Mouse (Mus musculus): ENCODE measurements around the gene Galnt12. TPM values are rescaled to one million over a fixed set of nuclear protein-coding genes. Genes with fewer than 3 reads are reported as not detected.
"Not testable (repeated sequence)": the region's sequence is repeated elsewhere in the genome, so short reads cannot be mapped to it uniquely, and the experiment has no call there.

Galnt12 gene
- polyA plus RNA-seq (2016; fragmentation: Nextera tagmentation; extraction: Ambion mirVana): 1.3 and 2.2 TPM in 2 replicates

DNA sequence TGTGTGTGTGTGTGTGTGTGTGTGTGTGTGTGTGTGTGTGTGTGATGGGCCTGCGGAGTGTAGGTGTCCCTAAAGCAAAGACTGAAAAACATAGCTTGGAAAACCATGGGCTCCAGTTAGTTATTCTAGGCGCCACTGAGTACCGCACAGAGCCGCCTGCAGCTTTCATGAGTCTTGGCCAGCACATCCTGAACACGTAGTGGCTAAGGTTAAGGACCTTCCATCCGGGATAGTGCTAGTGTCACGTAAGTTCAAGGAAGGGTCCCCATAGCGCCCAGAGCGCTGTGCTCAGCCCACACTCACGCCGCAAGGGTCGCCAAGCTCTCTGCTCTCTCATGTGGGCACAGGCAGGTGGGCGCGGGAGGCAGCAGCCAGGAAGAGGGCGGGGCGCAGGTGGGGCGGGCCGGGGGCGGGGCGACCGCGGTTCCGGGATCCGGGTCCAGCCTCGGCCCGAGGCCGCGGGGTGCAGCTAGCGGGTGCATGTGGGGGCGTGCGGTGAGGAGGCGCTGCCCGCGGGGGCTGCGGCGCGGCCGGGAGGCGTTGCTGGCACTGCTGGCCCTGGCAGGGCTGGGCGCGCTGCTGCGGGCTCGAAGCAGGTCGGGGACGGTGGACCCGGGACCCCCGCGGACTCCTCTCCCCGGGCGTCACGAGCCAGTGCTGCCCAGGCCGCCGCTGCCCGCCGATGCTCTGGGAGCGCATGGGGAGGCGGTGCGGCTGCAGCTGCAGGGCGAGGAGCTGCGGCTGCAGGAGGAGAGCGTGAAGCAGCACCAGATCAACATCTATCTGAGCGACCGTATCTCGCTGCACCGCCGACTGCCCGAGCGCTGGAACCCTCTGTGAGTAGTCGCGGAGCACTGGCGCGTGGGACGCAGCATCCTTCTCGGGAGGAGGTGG lies at the start of gene Galnt12:
Gene Galnt12, plus strand, starts transcription at position 417 of the 894 bp plus-strand sequence.
- peaks cover 15% of the 10 kb centered on the region for H3K4me1 ChIP-seq
- peak; percentile 75 for DNase-seq (ENCODE audit: low spot score)
- H3K9me3 ChIP-seq: no peaks in the 10 kb centered on the region
- H3K4me3 ChIP-seq: peak within 1 kb of the TSS; percentile 89
- H3K27me3 ChIP-seq (ENCODE audit: insufficient read depth, poor library complexity, severe bottlenecking): peaks cover 72% of the 10 kb centered on the region
- WGBS: 2% methylated on average over 70 of the region's 74 CpGs
- H3K36me3 ChIP-seq: no peaks in the 10 kb centered on the region
- H3K27ac ChIP-seq: peak within 1 kb of the TSS; percentile 74

DNA sequence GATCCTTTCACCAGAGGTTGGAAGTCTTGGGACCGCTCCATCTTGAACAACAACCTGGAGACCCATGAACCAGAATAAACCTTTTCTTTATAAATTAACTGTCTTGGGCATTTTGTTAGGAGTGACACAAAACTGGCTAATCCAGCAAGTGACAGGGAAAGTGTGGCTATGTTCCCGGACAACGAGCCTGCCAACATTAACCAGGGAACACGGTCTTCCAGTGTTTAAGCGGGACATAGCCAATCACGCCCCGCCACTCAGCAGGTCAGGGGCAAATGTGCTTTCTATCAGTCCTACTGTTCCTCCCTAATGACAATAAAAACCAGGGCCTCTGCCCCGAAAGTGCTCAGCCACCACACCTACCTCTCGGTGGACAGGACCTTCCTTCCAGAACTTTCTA lies 47.8 kb upstream of the Galnt12 start:
- Histone ChIP-seq H3K27me3 (ENCODE audit: insufficient read depth, poor library complexity, severe bottlenecking) (0 out of 2 replicates have a peak, but pooled peaks cover 14% of the 10 kb centered on the region), H3K4me3 (no peak overlapping the region), H3K9me3 (no peaks in the 10 kb centered on the region), H3K4me1 (no peaks in the 10 kb centered on the region), H3K36me3 (0 out of 2 replicates have a peak, but pooled peaks cover 5% of the 10 kb centered on the region), H3K27ac (no peak overlapping the region)
- WGBS: 86% methylated on average over 9 of the region's 9 CpGs
- DNase-seq (ENCODE audit: low spot score): no peak

DNA sequence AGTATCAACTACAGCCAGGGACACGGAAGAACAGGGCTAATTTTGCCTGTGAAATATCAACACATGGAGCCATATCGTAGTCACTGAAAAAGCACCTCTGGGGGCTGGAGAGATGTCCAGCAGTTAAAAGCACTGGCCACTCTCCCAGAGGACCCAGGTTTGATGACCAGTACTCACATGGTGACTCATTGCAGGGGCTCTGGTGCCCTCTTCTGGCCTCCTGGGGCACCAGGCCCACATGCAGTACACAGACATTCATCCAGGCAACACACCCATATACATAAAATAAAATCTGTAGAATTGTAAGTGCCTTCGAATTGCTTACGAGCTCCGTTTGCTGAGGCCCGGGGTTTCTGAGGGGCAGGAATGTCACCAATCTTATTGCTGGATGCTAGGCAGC lies 44.7 kb upstream of the Galnt12 start:
- 82% methylated on average over 6 of the region's 6 CpGs for WGBS
- no peaks in the 10 kb centered on the region for H3K9me3 ChIP-seq
- H3K4me1 ChIP-seq: peaks cover 18% of the 10 kb centered on the region
- H3K27me3 ChIP-seq (ENCODE audit: insufficient read depth, poor library complexity, severe bottlenecking): peaks cover 22% of the 10 kb centered on the region
- no peak overlapping the region for H3K4me3 ChIP-seq
- no peak overlapping the region for H3K27ac ChIP-seq
- no peak for DNase-seq (ENCODE audit: low spot score)
- H3K36me3 ChIP-seq: no peaks in the 10 kb centered on the region

DNA sequence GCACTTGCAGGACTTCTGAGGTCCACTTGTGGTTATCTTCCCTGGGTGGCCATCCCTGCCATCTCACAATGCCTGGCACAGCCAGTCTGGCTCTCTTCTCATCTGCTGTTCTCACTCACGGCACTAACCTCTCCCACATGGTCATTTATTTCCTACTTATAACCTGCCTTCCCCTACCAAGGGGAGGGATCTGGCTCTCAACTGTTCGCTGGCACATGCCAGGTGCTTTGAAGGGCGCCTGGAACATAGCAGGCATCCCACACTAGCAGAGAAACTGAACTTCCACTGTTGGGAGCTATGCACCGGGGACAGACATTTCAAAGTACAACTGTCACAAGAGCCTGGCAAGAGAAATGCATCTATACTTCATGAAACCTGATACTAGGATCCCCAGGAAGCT lies 43.9 kb upstream of the Galnt12 start:
- Histone ChIP-seq H3K27me3 (ENCODE audit: insufficient read depth, poor library complexity, severe bottlenecking) (peaks cover 29% of the 10 kb centered on the region), H3K4me3 (no peak overlapping the region), H3K9me3 (no peaks in the 10 kb centered on the region), H3K36me3 (no peaks in the 10 kb centered on the region), H3K27ac (no peak overlapping the region), H3K4me1 (peaks cover 22% of the 10 kb centered on the region)
- WGBS: 71% methylated on average over 4 of the region's 4 CpGs
- DNase-seq (ENCODE audit: low spot score): no peak

GRCm38 (mm10) chr4:47049216-47049615 lies 42.5 kb upstream of the Galnt12 start:
- H3K9me3 ChIP-seq: no peaks in the 10 kb centered on the region
- 90% methylated on average over 16 of the region's 16 CpGs for WGBS
- H3K4me3 ChIP-seq: no peak overlapping the region
- no peak overlapping the region for H3K27ac ChIP-seq
- H3K36me3 ChIP-seq: no peaks in the 10 kb centered on the region
- DNase-seq (ENCODE audit: low spot score): no peak
- H3K4me1 ChIP-seq: peaks cover 22% of the 10 kb centered on the region
- peaks cover 42% of the 10 kb centered on the region for H3K27me3 ChIP-seq (ENCODE audit: insufficient read depth, poor library complexity, severe bottlenecking)

- peaks cover 45% of the 10 kb centered on the region for H3K27me3 ChIP-seq (ENCODE audit: insufficient read depth, poor library complexity, severe bottlenecking)
- DNase-seq (ENCODE audit: low spot score): peak; percentile 88
- H3K9me3 ChIP-seq: no peaks in the 10 kb centered on the region
- H3K4me1 ChIP-seq: peaks cover 22% of the 10 kb centered on the region
- H3K4me3 ChIP-seq: no peak overlapping the region
- 0% methylated on average over 1 of the region's 1 CpGs for WGBS
- no peaks in the 10 kb centered on the region for H3K36me3 ChIP-seq
- H3K27ac ChIP-seq: 0 out of 2 replicates have a peak overlapping the region, but pooled peaks have one; percentile 29
Measured at GRCm38 (mm10) chr4:47050167-47050566, 41.5 kb upstream of the Galnt12 start.

- Histone ChIP-seq H3K36me3 (no peaks in the 10 kb centered on the region), H3K9me3 (no peaks in the 10 kb centered on the region), H3K27ac (peak overlapping the region; percentile 29; the same call in 1 of the 2 replicates), H3K4me1 (peaks cover 22% of the 10 kb centered on the region), H3K4me3 (no peak overlapping the region), H3K27me3 (ENCODE audit: insufficient read depth, poor library complexity, severe bottlenecking) (peaks cover 51% of the 10 kb centered on the region)
- WGBS: 8% methylated on average over 10 of the region's 10 CpGs
- no peak for DNase-seq (ENCODE audit: low spot score)
Measured at GRCm38 (mm10) chr4:47050642-47051381, 40.9 kb upstream of the Galnt12 start.

DNA sequence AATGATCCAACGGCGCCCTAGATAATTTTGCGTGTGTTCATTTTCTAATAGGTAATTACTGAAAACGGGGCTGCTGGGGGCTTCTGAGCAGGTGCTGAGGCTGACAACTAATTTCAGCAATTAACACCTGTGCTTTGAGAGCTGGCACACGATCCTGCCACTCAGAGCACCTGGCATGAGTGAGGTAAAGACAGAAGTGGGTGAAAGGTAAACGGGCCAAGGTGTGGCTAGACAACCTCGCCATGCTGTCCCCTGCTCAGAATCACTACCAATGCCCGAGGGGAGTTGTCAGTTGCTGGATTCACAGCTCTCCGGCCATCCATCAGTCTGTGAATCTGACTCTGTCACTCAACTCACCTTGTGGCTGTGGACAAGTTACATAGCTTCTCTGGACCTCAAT lies 39.8 kb upstream of the Galnt12 start:
- Histone ChIP-seq H3K4me3 (no peak overlapping the region), H3K27me3 (ENCODE audit: insufficient read depth, poor library complexity, severe bottlenecking) (peaks cover 57% of the 10 kb centered on the region), H3K4me1 (peaks cover 22% of the 10 kb centered on the region), H3K36me3 (no peaks in the 10 kb centered on the region), H3K27ac (no peak overlapping the region), H3K9me3 (no peaks in the 10 kb centered on the region)
- WGBS: 69% methylated on average over 9 of the region's 9 CpGs
- no peak for DNase-seq (ENCODE audit: low spot score)

DNA sequence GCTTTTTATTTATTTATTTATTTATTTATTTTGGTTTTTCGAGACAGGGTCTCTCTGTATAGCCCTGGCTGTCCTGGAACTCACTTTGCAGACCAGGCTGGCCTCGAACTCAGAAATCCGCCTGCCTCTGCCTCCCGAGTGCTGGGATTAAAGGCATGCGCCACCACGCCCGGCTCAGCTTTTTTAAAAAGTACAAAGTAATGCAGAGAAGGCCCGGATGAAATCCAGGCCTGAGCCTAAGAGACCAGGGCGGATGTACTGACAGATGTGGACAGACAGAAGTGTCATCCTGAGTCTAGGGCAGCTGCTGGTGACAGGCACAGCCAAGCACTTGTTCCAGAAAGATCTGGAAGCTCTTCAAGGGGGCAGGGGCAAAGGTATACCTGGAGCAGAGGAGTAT lies 36.5 kb upstream of the Galnt12 start:
- Histone ChIP-seq H3K4me1 (peaks cover 26% of the 10 kb centered on the region), H3K27me3 (ENCODE audit: insufficient read depth, poor library complexity, severe bottlenecking) (peaks cover 53% of the 10 kb centered on the region)
- H3K9me3 ChIP-seq; H3K27ac ChIP-seq; H3K4me3 ChIP-seq; DNase-seq (ENCODE audit: low spot score); H3K36me3 ChIP-seq: not testable (repeated sequence)
- WGBS: 85% methylated on average over 9 of the region's 9 CpGs

- Histone ChIP-seq H3K36me3 (no peaks in the 10 kb centered on the region), H3K4me1 (peaks cover 22% of the 10 kb centered on the region), H3K9me3 (no peaks in the 10 kb centered on the region), H3K27ac (no peak overlapping the region), H3K27me3 (ENCODE audit: insufficient read depth, poor library complexity, severe bottlenecking) (peaks cover 53% of the 10 kb centered on the region), H3K4me3 (no peak overlapping the region)
- 91% methylated on average over 6 of the region's 6 CpGs for WGBS
- DNase-seq (ENCODE audit: low spot score): no peak
Measured at GRCm38 (mm10) chr4:47055570-47056080, 36.1 kb upstream of the Galnt12 start.

- DNase-seq (ENCODE audit: low spot score): peak; percentile 77
- peak within 1 kb of the TSS; percentile 90 for H3K27ac ChIP-seq
- H3K4me3 ChIP-seq: peak within 1 kb of the TSS; percentile 83
- peaks cover 8% of the 10 kb centered on the region; the same call in 1 of the 2 replicates for H3K4me1 ChIP-seq
- H3K36me3 ChIP-seq: no peaks in the 10 kb centered on the region
- H3K27me3 ChIP-seq (ENCODE audit: insufficient read depth, poor library complexity, severe bottlenecking): peaks cover 40% of the 10 kb centered on the region
- 2% methylated on average over 86 of the region's 86 CpGs for WGBS
- H3K9me3 ChIP-seq: no peaks in the 10 kb centered on the region
Measured at GRCm38 (mm10) chr4:47056791-47057509, 34.8 kb upstream of the Galnt12 start, which contains the start of gene Anks6. TSS of gene Anks6 (minus strand) at chr4:47057427.

All from heart, embryonic 10.5 days (tissue).